Mouse (Mus musculus): Measurements from ENCODE around the gene Hint1. TPM values are rescaled to one million over a fixed set of nuclear protein-coding genes. Genes with fewer than 3 reads are reported as not detected.
A peak's percentile ranks its signal among the peaks of the same experiment; 100 is the strongest.

The Hint1 gene
- polyA plus RNA-seq, 1 experiment from 2014 or later, result 603 TPM

DNA sequence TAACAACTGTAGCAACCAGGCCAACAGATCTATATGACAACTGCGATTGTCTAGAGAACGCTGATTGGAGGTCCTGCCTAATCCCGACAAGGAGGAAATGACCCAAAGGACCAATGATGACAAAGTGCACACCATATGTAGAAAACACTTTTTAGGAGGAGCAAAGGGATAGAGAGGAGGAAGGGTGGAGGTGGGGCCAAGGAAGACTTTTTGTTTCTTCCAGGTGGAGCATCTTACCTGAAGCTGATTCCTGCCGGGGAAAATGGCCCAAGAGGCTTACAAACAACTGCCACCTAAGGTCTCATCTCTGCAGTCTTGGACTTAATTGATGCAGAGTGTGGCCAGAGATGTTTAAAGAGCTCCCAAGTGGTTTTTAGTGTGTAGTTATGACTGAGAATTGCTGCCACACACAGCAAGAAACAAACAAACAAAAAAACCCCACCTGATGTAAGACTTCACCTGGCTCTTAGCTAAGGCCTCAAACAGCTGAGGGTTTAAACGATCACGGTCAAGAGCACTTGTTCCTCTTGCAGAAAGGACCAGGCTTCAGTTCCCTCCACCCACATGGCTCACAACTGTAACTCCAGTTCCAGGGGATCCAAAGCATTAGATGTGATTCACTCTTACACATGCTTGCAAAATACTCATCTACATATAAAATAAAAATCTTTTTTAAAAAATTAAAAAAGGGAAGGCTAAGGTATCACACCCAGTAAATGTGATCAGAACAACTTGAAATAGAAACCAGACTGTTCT is 675 bp upstream of the Hint1 start:
- no peaks in the 10 kb centered on the region for H3K27me3 ChIP-seq
- no peak for ATAC-seq (ENCODE audit: borderline replicate concordance, extremely low read depth, low FRiP score, low TSS enrichment)
- peak overlapping the region; percentile 33 for H3K9ac ChIP-seq
- H3K4me2 ChIP-seq, result peak overlapping the region; percentile 57
- peak overlapping the region; percentile 80 for H3K4me3 ChIP-seq
- peaks cover 17% of the 10 kb centered on the region for H3K4me1 ChIP-seq
- H3K9me3 ChIP-seq, result no peaks in the 10 kb centered on the region
- peak overlapping the region; percentile 89 for H3K27ac ChIP-seq
- peaks cover 12% of the 10 kb centered on the region for H3K36me3 ChIP-seq
- WGBS, result 67% methylated on average over 6 of the region's 6 CpGs

DNA sequence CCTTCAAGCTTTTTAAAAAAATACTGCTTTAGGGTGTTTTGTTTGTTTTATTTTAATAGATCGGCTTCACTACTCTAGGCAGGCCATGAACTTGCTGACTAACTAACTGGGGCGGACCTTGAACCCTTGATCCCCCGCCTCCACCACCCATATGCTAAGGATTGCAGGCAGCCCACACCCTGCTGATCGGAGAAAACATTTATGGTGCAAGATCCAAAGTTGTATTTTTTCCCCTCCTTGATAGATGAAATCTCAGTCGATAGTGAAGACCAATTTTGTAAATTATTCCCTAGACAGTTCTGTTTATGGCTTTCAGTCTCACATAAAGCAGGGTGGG is 834 bp downstream of the Hint1 start:
- H3K9ac ChIP-seq, result peak overlapping the region; percentile 90
- H3K27me3 ChIP-seq, result no peaks in the 10 kb centered on the region
- H3K36me3 ChIP-seq, result peaks cover 27% of the 10 kb centered on the region
- H3K4me2 ChIP-seq, result peak overlapping the region; percentile 57
- H3K4me3 ChIP-seq, result peak overlapping the region; percentile 80
- no peaks in the 10 kb centered on the region for H3K9me3 ChIP-seq
- H3K4me1 ChIP-seq, result peaks cover 17% of the 10 kb centered on the region
- ATAC-seq (ENCODE audit: borderline replicate concordance, extremely low read depth, low FRiP score, low TSS enrichment), result peak; percentile 28; the same call in 1 of the 2 replicates
- H3K27ac ChIP-seq, result peak overlapping the region; percentile 89
- WGBS, result 1% methylated on average over 5 of the region's 5 CpGs

GRCm38 (mm10) chr11:54867903-54868434 is 1.8 kb downstream of the Hint1 start:
- Histone ChIP-seq H3K36me3 (peaks cover 36% of the 10 kb centered on the region), H3K9ac (no peak overlapping the region), H3K4me1 (peaks cover 17% of the 10 kb centered on the region), H3K27me3 (no peaks in the 10 kb centered on the region), H3K4me2 (peak overlapping the region; percentile 57), H3K27ac (no peak overlapping the region), H3K4me3 (peak overlapping the region; percentile 80), H3K9me3 (no peaks in the 10 kb centered on the region)
- ATAC-seq (ENCODE audit: borderline replicate concordance, extremely low read depth, low FRiP score, low TSS enrichment), result no peak
- 73% methylated on average over 3 of the region's 3 CpGs for WGBS

- H3K36me3 ChIP-seq, result peaks cover 41% of the 10 kb centered on the region
- no peak for ATAC-seq (ENCODE audit: borderline replicate concordance, extremely low read depth, low FRiP score, low TSS enrichment)
- no peak overlapping the region; the same call in 1 of the 2 replicates for H3K4me3 ChIP-seq
- H3K9ac ChIP-seq, result no peak overlapping the region
- no peaks in the 10 kb centered on the region for H3K27me3 ChIP-seq
- WGBS, result 54% methylated on average over 2 of the region's 2 CpGs
- peak overlapping the region; percentile 7; the same call in 1 of the 2 replicates for H3K4me2 ChIP-seq
- no peak overlapping the region for H3K27ac ChIP-seq
- no peaks in the 10 kb centered on the region for H3K9me3 ChIP-seq
- H3K4me1 ChIP-seq, result peaks cover 17% of the 10 kb centered on the region
These were observed 2.3 kb downstream of the Hint1 start for GRCm38 (mm10) chr11:54868445-54868844.

- no peak overlapping the region for H3K27ac ChIP-seq
- H3K4me2 ChIP-seq, result no peak overlapping the region
- H3K27me3 ChIP-seq, result no peaks in the 10 kb centered on the region
- H3K4me3 ChIP-seq, result no peak overlapping the region
- peaks cover 50% of the 10 kb centered on the region for H3K36me3 ChIP-seq
- H3K9me3 ChIP-seq, result no peaks in the 10 kb centered on the region
- no peak overlapping the region for H3K9ac ChIP-seq
- ATAC-seq (ENCODE audit: borderline replicate concordance, extremely low read depth, low FRiP score, low TSS enrichment), result no peak
- H3K4me1 ChIP-seq, result peaks cover 17% of the 10 kb centered on the region
- 73% methylated on average over 3 of the region's 3 CpGs for WGBS
These were observed 3.1 kb downstream of the Hint1 start for GRCm38 (mm10) chr11:54869318-54869717.

GRCm38 (mm10) chr11:54871831-54872537 is 5.8 kb downstream of the Hint1 start:
- WGBS, result 77% methylated on average over 7 of the region's 7 CpGs
- no peak for ATAC-seq (ENCODE audit: borderline replicate concordance, extremely low read depth, low FRiP score, low TSS enrichment)
- Histone ChIP-seq H3K4me2 (no peak overlapping the region), H3K9ac (no peak overlapping the region), H3K36me3 (peaks cover 51% of the 10 kb centered on the region), H3K9me3 (no peaks in the 10 kb centered on the region), H3K27me3 (no peaks in the 10 kb centered on the region), H3K4me3 (no peak overlapping the region), H3K27ac (no peak overlapping the region), H3K4me1 (peaks cover 13% of the 10 kb centered on the region)

DNA sequence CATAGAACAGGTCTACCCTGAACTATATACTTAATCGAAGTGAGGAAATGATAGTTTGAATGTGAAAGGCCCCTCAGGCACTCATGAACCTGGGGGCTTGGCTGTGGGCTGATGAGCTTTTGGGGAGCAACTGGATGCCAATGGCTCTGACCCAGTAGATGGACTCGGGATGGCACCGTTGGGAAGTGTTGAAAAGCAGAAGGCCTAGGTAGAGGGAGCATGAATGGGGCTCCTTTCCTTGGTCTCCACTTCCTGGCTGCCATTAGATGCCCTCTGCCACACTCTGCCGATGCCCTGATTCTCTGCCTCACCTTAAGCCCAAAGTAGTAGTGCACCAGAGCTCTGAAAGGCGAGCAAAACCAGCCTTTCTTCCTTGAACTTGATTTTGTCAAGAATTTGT is 9.8 kb downstream of the Hint1 start:
- Histone ChIP-seq H3K9ac (no peak overlapping the region), H3K4me3 (no peak overlapping the region), H3K9me3 (no peaks in the 10 kb centered on the region), H3K4me2 (no peak overlapping the region), H3K27ac (no peak overlapping the region), H3K27me3 (no peaks in the 10 kb centered on the region), H3K36me3 (peaks cover 35% of the 10 kb centered on the region), H3K4me1 (peaks cover 12% of the 10 kb centered on the region)
- WGBS, result 88% methylated on average over 5 of the region's 5 CpGs
- no peak for ATAC-seq (ENCODE audit: borderline replicate concordance, extremely low read depth, low FRiP score, low TSS enrichment)

DNA sequence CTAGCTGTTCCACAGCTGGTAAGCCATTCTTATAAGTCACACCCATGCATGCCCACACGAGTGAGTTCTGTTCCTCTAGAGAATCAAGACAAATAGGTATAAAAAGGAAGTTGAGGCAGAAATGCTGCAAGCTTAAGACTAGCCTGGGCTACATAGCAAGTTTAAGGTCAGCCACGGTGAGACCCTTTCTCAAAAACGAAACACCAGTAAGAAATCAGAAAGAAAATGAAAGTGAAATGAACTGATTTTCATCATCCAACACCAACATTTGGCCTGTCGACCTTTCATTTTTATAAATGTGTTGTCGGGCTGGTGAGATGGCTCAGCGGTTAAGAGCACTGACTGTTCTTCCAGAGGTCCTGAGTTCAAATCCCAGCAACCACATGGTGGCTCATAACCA is 12.7 kb downstream of the Hint1 start:
- no peak overlapping the region for H3K4me3 ChIP-seq
- WGBS, result 75% methylated on average over 6 of the region's 6 CpGs
- H3K27me3 ChIP-seq, result no peaks in the 10 kb centered on the region
- H3K27ac ChIP-seq, result no peak overlapping the region
- peaks cover 20% of the 10 kb centered on the region for H3K4me1 ChIP-seq
- peaks cover 6% of the 10 kb centered on the region for H3K36me3 ChIP-seq
- H3K9ac ChIP-seq, result no peak overlapping the region
- H3K9me3 ChIP-seq, result no peaks in the 10 kb centered on the region
- no peak overlapping the region for H3K4me2 ChIP-seq
- ATAC-seq (ENCODE audit: borderline replicate concordance, extremely low read depth, low FRiP score, low TSS enrichment), result no peak

DNA sequence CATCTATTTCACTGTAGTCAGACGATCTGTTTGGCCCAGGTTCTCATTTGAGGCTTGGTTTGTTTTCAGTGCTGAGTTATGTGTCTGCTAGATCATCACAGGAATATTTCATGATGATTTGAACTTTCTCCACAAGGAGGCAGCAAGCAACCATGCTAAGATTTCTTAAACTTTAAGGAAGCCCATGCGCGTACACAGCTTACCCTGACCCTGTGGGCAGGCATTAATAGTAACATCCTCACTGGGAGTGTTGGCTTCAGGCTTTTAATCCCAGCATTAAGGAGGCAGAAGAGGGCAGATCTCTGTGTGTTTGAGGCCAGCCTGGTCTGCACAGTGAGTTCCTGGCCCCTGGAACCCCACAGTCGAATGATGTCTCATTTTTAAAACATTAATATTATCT is 13.3 kb downstream of the Hint1 start:
- Histone ChIP-seq H3K4me3 (no peak overlapping the region), H3K4me2 (no peak overlapping the region), H3K27me3 (no peaks in the 10 kb centered on the region), H3K9ac (no peak overlapping the region), H3K9me3 (no peaks in the 10 kb centered on the region), H3K36me3 (peaks cover under 1% of the 10 kb centered on the region), H3K4me1 (peaks cover 24% of the 10 kb centered on the region), H3K27ac (no peak overlapping the region; the same call in 1 of the 2 replicates)
- ATAC-seq (ENCODE audit: borderline replicate concordance, extremely low read depth, low FRiP score, low TSS enrichment), result peak; percentile 77; the same call in 1 of the 2 replicates
- 11% methylated on average over 4 of the region's 4 CpGs for WGBS

DNA sequence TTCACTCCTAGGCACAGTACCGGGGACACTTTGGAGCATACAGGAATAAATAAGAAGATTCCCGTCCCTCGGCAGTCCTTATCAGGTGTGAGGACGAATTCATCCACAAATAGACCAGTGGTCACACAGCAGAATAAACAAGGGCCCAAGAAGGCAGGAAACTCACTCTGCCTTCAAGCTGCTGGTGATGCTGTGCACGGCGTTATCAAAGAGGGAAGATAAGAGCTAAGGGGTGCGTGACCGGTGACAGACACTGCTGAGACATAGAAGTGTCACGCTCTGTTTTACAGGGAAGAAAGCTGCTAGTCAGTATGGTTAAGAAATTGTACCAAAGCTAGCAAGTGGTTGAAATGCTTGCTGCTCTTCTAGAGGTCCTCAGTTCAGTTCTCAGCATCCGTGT is 13.7 kb downstream of the Hint1 start:
- H3K9me3 ChIP-seq, result no peaks in the 10 kb centered on the region
- no peak overlapping the region for H3K4me3 ChIP-seq
- no peaks in the 10 kb centered on the region for H3K36me3 ChIP-seq
- H3K27ac ChIP-seq, result no peak overlapping the region
- no peaks in the 10 kb centered on the region for H3K27me3 ChIP-seq
- H3K9ac ChIP-seq, result no peak overlapping the region
- no peak overlapping the region for H3K4me2 ChIP-seq
- peaks cover 29% of the 10 kb centered on the region for H3K4me1 ChIP-seq
- no peak for ATAC-seq (ENCODE audit: borderline replicate concordance, extremely low read depth, low FRiP score, low TSS enrichment)
- WGBS, result 23% methylated on average over 10 of the region's 10 CpGs

DNA sequence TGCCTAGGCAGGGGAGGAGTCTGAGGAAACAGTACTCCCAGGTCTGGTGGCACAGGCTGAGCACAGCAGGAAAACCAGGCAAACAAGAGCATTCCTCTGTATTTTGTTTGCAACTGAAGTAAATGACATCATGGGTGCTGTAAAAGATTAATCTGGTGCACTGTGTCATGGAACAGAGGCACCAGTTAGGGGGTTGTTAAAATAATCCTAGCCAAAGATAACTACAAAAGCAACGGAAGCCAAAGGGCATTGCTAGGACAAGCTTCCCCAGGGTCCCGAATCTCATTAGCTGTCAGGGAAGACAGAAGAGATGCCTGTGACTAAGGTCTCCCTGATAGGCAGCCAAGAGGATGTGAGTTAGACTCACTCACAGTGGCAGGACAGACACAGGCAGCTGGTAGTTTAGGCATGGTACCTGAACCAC is 14.9 kb downstream of the Hint1 start:
- H3K27ac ChIP-seq, result no peak overlapping the region
- H3K27me3 ChIP-seq, result no peaks in the 10 kb centered on the region
- H3K9ac ChIP-seq, result no peak overlapping the region
- no peaks in the 10 kb centered on the region for H3K9me3 ChIP-seq
- H3K4me3 ChIP-seq, result no peak overlapping the region
- H3K4me2 ChIP-seq, result no peak overlapping the region
- H3K4me1 ChIP-seq, result peaks cover 32% of the 10 kb centered on the region
- H3K36me3 ChIP-seq, result no peaks in the 10 kb centered on the region
- 13% methylated on average over 2 of the region's 2 CpGs for WGBS
- ATAC-seq (ENCODE audit: borderline replicate concordance, extremely low read depth, low FRiP score, low TSS enrichment), result no peak

- Histone ChIP-seq H3K4me1 (peaks cover 32% of the 10 kb centered on the region), H3K36me3 (no peaks in the 10 kb centered on the region), H3K9ac (no peak overlapping the region), H3K4me2 (no peak overlapping the region), H3K27me3 (no peaks in the 10 kb centered on the region), H3K9me3 (no peaks in the 10 kb centered on the region), H3K27ac (no peak overlapping the region), H3K4me3 (no peak overlapping the region)
- 32% methylated on average over 8 of the region's 8 CpGs for whole genome bisulfite sequencing
- no peak for ATAC-seq (ENCODE audit: borderline replicate concordance, extremely low read depth, low FRiP score, low TSS enrichment)
These were observed 16.5 kb downstream of the Hint1 start for GRCm38 (mm10) chr11:54882671-54883070.
